Mouse (Mus musculus) limb, embryonic 10.5 days (tissue): Measurements from ENCODE around the gene Zfp180. TPM values are rescaled to one million over a fixed set of nuclear protein-coding genes. Genes with fewer than 3 reads are reported as not detected.

Source experiments
- DNase-seq: peaks from one replicate; pipeline ENCODE4 v3.0.0-alpha.2; 2017; ENCODE audit warnings: low spot score
- H3K27ac ChIP-seq: fragments of 300-500 bp; sonication (generic); 2 replicates; pipeline ENCODE4 v1.5.1; 2016; ENCODE audit warnings: mild to moderate bottlenecking
- H3K27me3 ChIP-seq: fragments of 300-500 bp; sonication (generic); 2 replicates; pipeline ENCODE4 v1.6.1; 2016; ENCODE audit warnings: low read depth, mild to moderate bottlenecking; ENCODE audit not compliant: poor library complexity, severe bottlenecking
- H3K36me3 ChIP-seq: fragments of 300-500 bp; sonication (generic); 2 replicates; pipeline ENCODE4 v1.6.1; 2016; ENCODE audit warnings: mild to moderate bottlenecking, moderate library complexity
- H3K4me1 ChIP-seq: fragments of 300-500 bp; sonication (generic); 2 replicates; pipeline ENCODE4 v1.6.1; 2016
- H3K4me3 ChIP-seq: fragments of 300-500 bp; sonication (generic); 2 replicates; pipeline ENCODE4 v1.5.1; 2016; ENCODE audit warnings: mild to moderate bottlenecking, moderate library complexity
- H3K9me3 ChIP-seq: fragments of 300-500 bp; sonication (generic); replicated peaks from 2 replicates; pipeline ENCODE4 v1.6.1; 2016; ENCODE audit warnings: mild to moderate bottlenecking
- WGBS: fragments of 180-500 bp; shearing (Covaris S2); methylation state at CpG from one replicate; pipeline ENCODE4 v1.1.7; 2016; 5-methylcytosine and 5-hydroxymethylcytosine counted together
- polyA plus RNA-seq: library from polyadenylated mRNA; unstranded; fragments of >200 nt; fragmentation: Nextera tagmentation; extraction: Ambion mirVana; gene quantifications from 2 replicates; pipeline ENCODE4 v1.2.1, GENCODE M21; 2016

The Zfp180 gene
- polyA plus RNA-seq, 1 experiment from 2014 or later: 30.2 TPM

DNA sequence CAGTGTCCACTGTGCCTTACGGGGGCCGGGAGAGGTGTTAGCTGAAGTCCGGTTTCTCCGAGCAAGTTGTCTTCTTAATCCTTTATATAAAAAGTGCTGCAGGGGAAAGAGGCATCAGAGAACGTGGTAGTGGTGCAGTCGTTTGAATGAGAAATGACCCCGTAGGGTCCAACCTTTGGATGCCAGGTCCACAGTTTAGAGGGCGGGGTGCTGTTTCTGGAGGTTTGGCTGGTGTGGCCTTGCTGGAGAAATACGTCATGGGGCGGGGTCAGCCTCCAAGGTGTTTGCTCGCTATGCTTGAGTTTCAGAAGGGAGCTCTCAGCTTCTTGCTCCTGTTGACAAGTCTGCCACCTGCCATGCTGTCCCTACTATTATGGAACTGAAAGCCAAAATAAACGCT is 31.3 kb downstream of the Zfp180 start:
- peaks cover 6% of the 10 kb centered on the region; the same call in 1 of the 2 replicates for H3K4me1 ChIP-seq
- H3K27me3 ChIP-seq: no peaks in the 10 kb centered on the region
- H3K36me3 ChIP-seq: peaks cover 20% of the 10 kb centered on the region
- H3K4me3 ChIP-seq: peak overlapping the region; percentile 66
- peaks cover 12% of the 10 kb centered on the region; the same call in 1 of the 2 replicates for H3K9me3 ChIP-seq
- H3K27ac ChIP-seq: peak overlapping the region; percentile 82
- 13% methylated on average over 12 of the region's 12 CpGs for WGBS
- DNase-seq: peak; percentile 44

DNA sequence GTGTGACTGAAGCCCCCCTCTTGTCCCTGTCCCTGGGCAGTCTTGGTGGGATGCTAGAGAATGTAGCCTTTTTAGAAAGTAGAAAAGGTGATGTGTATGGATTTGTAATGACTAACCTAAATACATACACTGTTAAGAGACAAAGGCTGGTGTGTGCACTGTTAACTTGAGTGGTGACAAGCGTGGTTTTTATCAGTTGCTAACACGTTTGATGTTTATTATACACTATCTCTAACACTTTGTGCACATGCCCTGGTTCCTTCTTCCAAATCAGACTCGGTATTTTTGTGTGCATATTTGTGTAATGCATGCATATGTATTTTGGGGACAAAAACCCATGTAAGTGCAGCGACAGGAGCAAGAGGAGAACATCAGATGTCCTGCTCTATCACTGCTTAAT is 34.9 kb downstream of the Zfp180 start:
- no peaks in the 10 kb centered on the region for H3K36me3 ChIP-seq
- no peak overlapping the region for H3K27ac ChIP-seq
- no peak overlapping the region for H3K4me3 ChIP-seq
- WGBS: 85% methylated on average over 4 of the region's 4 CpGs
- H3K4me1 ChIP-seq: peaks cover 6% of the 10 kb centered on the region; the same call in 1 of the 2 replicates
- H3K9me3 ChIP-seq: no peaks in the 10 kb centered on the region
- no peaks in the 10 kb centered on the region for H3K27me3 ChIP-seq
- no peak for DNase-seq

DNA sequence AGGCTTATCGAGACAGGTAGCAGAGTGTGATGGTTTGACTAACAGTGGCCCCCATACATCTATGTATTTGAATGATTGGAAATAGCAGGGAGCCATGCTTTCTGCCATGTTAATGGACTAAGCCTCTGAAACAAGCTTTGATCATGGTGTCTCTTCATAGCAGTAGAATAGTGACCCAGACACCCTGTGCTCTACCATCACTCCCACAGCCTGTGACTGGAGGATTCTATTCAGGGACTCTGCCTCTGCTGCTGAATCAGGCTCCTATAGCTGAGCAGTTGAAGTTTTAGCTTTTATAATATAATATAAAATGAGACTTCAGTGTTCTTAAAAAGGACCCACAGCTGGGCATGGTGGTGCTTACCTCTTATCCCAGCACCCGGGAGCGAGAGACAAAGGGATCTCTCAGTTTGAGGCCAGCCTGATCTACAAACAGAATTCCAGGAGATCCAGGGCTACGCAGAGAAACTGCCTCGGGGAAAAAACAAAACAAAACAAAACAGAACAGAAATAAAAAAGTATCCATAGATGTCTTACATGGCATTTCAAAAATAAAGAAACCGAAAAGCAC is 51.8 kb downstream of the Zfp180 start:
- Histone ChIP-seq H3K36me3 (peaks cover 26% of the 10 kb centered on the region), H3K27ac (peak overlapping the region; percentile 75), H3K4me3 (peak overlapping the region; percentile 63), H3K4me1 (peaks cover 10% of the 10 kb centered on the region), H3K9me3 (no peaks in the 10 kb centered on the region), H3K27me3 (no peaks in the 10 kb centered on the region)
- peak; percentile 31 for DNase-seq
- 18% methylated on average over 6 of the region's 6 CpGs for WGBS

DNA sequence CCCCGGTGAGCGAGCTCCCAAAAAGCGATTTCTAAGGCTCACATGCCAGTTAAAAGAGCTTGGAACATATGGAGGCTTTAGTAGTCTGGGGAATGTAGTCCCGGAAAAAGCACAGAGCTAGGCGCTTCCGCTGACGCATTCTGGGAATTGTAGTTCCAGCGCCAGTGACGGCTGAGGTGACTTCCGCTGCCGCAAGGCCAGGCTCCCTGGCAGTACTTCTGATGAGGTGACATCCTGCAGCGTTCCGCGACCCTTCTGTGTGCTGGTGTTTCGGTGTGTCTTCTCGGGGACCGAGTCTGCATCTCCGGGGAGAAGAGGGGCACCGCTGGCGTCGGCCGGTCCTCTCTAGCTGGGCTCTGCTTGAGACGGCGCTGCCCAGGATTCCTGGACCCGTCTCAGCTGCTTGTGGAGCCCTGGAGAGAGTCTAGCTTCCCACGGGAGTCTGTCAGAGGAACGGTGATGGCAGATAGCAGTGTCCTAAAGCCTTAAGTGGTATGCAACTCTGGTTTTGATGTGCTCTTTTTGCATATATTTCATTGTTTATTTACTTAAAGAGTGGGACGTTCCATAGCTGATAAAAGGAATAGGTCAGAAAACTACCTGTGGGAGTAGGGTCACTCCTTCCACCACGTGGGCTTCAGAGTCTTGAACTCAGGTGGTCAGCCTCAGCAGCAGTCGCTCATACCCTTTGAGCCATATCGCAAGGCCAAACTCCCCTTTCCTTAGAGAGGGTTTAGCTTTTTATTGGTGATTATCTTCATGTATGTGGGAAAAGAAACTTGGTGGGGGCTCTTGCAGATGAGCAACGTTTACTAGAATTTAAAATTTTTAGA is 52.5 kb downstream of the Zfp180 start, which contains the start of gene Zfp235:
TSS of gene Zfp235 (plus strand) at position 174 of the 833 bp plus-strand sequence.
- Histone ChIP-seq H3K27ac (peak within 1 kb of the TSS; percentile 75), H3K36me3 (peaks cover 33% of the 10 kb centered on the region), H3K4me1 (peaks cover 10% of the 10 kb centered on the region), H3K4me3 (peak within 1 kb of the TSS; percentile 63), H3K9me3 (no peaks in the 10 kb centered on the region), H3K27me3 (no peaks in the 10 kb centered on the region)
- 4% methylated on average over 32 of the region's 32 CpGs for WGBS
- peak; percentile 87 for DNase-seq

DNA sequence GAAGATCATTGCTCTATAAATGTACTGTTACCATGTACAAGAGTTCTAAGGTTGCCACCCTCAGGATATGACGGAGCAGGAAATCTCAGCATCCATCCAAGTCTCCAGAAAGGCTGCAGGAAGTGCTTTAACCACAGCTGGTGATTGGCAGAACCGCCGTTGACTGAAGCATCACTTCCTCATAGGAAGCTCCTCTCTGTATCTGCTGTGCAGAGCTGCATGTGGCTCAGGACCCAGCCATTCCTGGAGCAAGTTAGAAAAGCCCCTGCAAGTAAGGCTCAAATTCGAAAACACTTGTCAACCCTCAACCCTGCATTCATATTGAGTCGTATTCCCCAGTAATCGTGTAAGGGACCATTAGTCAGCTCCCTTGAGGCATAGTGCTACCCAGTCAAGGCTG is 60.8 kb downstream of the Zfp180 start:
- peak; percentile 19 for DNase-seq
- WGBS: 89% methylated on average over 6 of the region's 6 CpGs
- H3K4me1 ChIP-seq: no peaks in the 10 kb centered on the region

DNA sequence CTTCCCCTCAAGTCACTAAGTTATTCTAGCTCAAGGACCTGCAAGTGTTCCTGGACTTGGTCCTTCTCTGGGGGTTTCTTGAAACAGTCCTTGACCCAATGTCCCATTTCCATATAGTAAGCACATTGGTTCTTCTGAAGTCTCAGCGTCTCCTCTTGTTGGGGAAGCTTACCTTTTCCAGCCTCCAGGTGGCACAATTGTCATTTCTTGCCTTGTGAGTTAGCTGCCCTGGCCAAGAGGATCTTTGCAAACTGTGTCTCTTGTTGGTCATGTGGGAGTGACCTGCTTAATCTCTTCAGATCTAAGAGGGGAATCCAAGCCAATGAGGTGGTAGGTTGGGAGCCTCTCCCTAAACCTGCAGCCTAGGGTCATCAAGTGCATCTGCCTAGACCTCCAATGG is 71.5 kb downstream of the Zfp180 start:
- no peaks in the 10 kb centered on the region for H3K36me3 ChIP-seq
- no peaks in the 10 kb centered on the region for H3K9me3 ChIP-seq
- no peak overlapping the region for H3K27ac ChIP-seq
- H3K4me3 ChIP-seq: no peak overlapping the region
- DNase-seq: no peak
- 17% methylated on average over 1 of the region's 1 CpGs for WGBS
- no peaks in the 10 kb centered on the region for H3K4me1 ChIP-seq
- H3K27me3 ChIP-seq: no peaks in the 10 kb centered on the region

More for the DNA sequence above, 60.8 kb downstream of the Zfp180 start:
- H3K9me3 ChIP-seq: 0 out of 2 replicates have a peak, but pooled peaks cover 2% of the 10 kb centered on the region
- no peak overlapping the region for H3K27ac ChIP-seq
- H3K27me3 ChIP-seq: no peaks in the 10 kb centered on the region
- peaks cover 53% of the 10 kb centered on the region for H3K36me3 ChIP-seq
- H3K4me3 ChIP-seq: no peak overlapping the region

Other genes with a start within 250 kb of the Zfp180 start
- gene Vmn1r176, start 244.6 kb upstream of the Zfp180 start, polyA plus RNA-seq: not detected in 2 replicates
- not detected in 2 replicates for gene Vmn1r177, start 215.5 kb upstream of the Zfp180 start, polyA plus RNA-seq
- not detected in 2 replicates for gene Vmn1r178, start 189.9 kb upstream of the Zfp180 start, polyA plus RNA-seq
- not detected in 2 replicates for gene Vmn1r179, start 154.9 kb upstream of the Zfp180 start, polyA plus RNA-seq
- not detected in 2 replicates for gene Vmn1r180, start 131.3 kb upstream of the Zfp180 start, polyA plus RNA-seq
- gene Vmn1r181, start 107.3 kb upstream of the Zfp180 start, polyA plus RNA-seq: not detected in 2 replicates
- not detected in 2 replicates for gene V1rd19, start 80.2 kb upstream of the Zfp180 start, polyA plus RNA-seq
- gene Vmn1r183, start 28.7 kb upstream of the Zfp180 start, polyA plus RNA-seq: not detected in 2 replicates
- 2.5 and 4.3 TPM in 2 replicates for gene Zfp112, start 30.4 kb downstream of the Zfp180 start, polyA plus RNA-seq
- 12.7 and 15.7 TPM in 2 replicates for gene Zfp235, start 52.2 kb downstream of the Zfp180 start, polyA plus RNA-seq
- gene Zfp114, start 93.1 kb downstream of the Zfp180 start, polyA plus RNA-seq: 5.0 and 5.6 TPM in 2 replicates
- gene Zfp111, start 129.5 kb downstream of the Zfp180 start, polyA plus RNA-seq: 9.9 and 11.5 TPM in 2 replicates
- 6.7 and 7.0 TPM in 2 replicates for gene Zfp109, start 155.6 kb downstream of the Zfp180 start, polyA plus RNA-seq
- 2.6 and 3.2 TPM in 2 replicates for gene Zfp108, start 172.9 kb downstream of the Zfp180 start, polyA plus RNA-seq
- 8.7 and 10.8 TPM in 2 replicates for gene Zfp93, start 188.5 kb downstream of the Zfp180 start, polyA plus RNA-seq
- 41.4 and 54.7 TPM in 2 replicates for gene Zfp61, start 219.3 kb downstream of the Zfp180 start, polyA plus RNA-seq
- 12.1 and 15.9 TPM in 2 replicates for gene Zfp94, start 234.7 kb downstream of the Zfp180 start, polyA plus RNA-seq